Mouse (Mus musculus): ENCODE measurements around the gene Adgrg4. TPM values are rescaled to one million over a fixed set of nuclear protein-coding genes. Genes with fewer than 3 reads are reported as not detected.

Gene Adgrg4
- polyA plus RNA-seq (2014; fragmentation: Nextera tagmentation; extraction: Ambion mirVana) = 0.05 TPM in 1 of 2 replicates, not detected in the other

- ATAC-seq (ENCODE audit: insufficient read depth, low FRiP score, low TSS enrichment) (no peak), DNase-seq (ENCODE audit: low spot score) (no peak)
- WGBS = 88% methylated on average over 2 of the region's 2 CpGs
- Histone ChIP-seq H3K27me3 (ENCODE audit: control insufficient read depth, insufficient read depth, low read length) (no peaks in the 10 kb centered on the region), H3K9me3 (ENCODE audit: control insufficient read depth, low read length) (no peaks in the 10 kb centered on the region), H3K27ac (ENCODE audit: low read depth, low read length) (no peak within 1 kb of the TSS), H3K9ac (ENCODE audit: low read length) (no peak within 1 kb of the TSS), H3K4me2 (ENCODE audit: low read depth) (no peak within 1 kb of the TSS), H3K4me1 (ENCODE audit: control insufficient read depth, insufficient read depth, low read length) (no peaks in the 10 kb centered on the region), H3K4me3 (ENCODE audit: low read depth, low read length) (no peak within 1 kb of the TSS), H3K36me3 (ENCODE audit: control insufficient read depth, insufficient read depth, low read length) (no peaks in the 10 kb centered on the region)
Measured at GRCm38 (mm10) chrX:56869863-56870262, at the start of gene Adgrg4. TSS of gene Adgrg4 (plus strand) at chrX:56870163.

GRCm38 (mm10) chrX:56821765-56822603 lies 48.0 kb upstream of the Adgrg4 start, which contains the start of gene Map7d3:
TSS of gene Map7d3 (minus strand) at chrX:56822326.
- H3K9me3 ChIP-seq (ENCODE audit: control insufficient read depth, low read length) = no peaks in the 10 kb centered on the region
- ATAC-seq (ENCODE audit: insufficient read depth, low FRiP score, low TSS enrichment) = peak; percentile 63
- WGBS = 17% methylated on average over 34 of the region's 35 CpGs

GRCm38 (mm10) chrX:56827492-56827891 lies 42.5 kb upstream of the Adgrg4 start:
- Histone ChIP-seq H3K36me3 (ENCODE audit: control insufficient read depth, insufficient read depth, low read length) (no peaks in the 10 kb centered on the region), H3K4me3 (ENCODE audit: low read depth, low read length) (no peak overlapping the region), H3K4me1 (ENCODE audit: control insufficient read depth, insufficient read depth, low read length) (no peaks in the 10 kb centered on the region), H3K27me3 (ENCODE audit: control insufficient read depth, insufficient read depth, low read length) (no peaks in the 10 kb centered on the region), H3K9ac (ENCODE audit: low read length) (no peak overlapping the region), H3K27ac (ENCODE audit: low read depth, low read length) (no peak overlapping the region), H3K9me3 (ENCODE audit: control insufficient read depth, low read length) (no peaks in the 10 kb centered on the region), H3K4me2 (ENCODE audit: low read depth) (no peak overlapping the region)
- DNase-seq (ENCODE audit: low spot score) (no peak), ATAC-seq (ENCODE audit: insufficient read depth, low FRiP score, low TSS enrichment) (no peak)
- 90% methylated on average over 6 of the region's 6 CpGs for WGBS

More at GRCm38 (mm10) chrX:56821765-56822603, 48.0 kb upstream of the Adgrg4 start, which contains the start of gene Map7d3:
- Histone ChIP-seq H3K9ac (ENCODE audit: low read length) (peak within 1 kb of the TSS; percentile 10; the same call in 1 of the 2 replicates), H3K4me1 (ENCODE audit: control insufficient read depth, insufficient read depth, low read length) (no peaks in the 10 kb centered on the region), H3K27ac (ENCODE audit: low read depth, low read length) (no peak within 1 kb of the TSS), H3K4me2 (ENCODE audit: low read depth) (peak within 1 kb of the TSS; percentile 55), H3K36me3 (ENCODE audit: control insufficient read depth, insufficient read depth, low read length) (no peaks in the 10 kb centered on the region), H3K27me3 (ENCODE audit: control insufficient read depth, insufficient read depth, low read length) (no peaks in the 10 kb centered on the region), H3K4me3 (ENCODE audit: low read depth, low read length) (peak within 1 kb of the TSS; percentile 42)
- peak; percentile 30 for DNase-seq (ENCODE audit: low spot score)

GRCm38 (mm10) chrX:56835842-56836241 lies 34.1 kb upstream of the Adgrg4 start:
- no peak overlapping the region for H3K4me3 ChIP-seq (ENCODE audit: low read depth, low read length)
- no peak overlapping the region for H3K9ac ChIP-seq (ENCODE audit: low read length)
- H3K27ac ChIP-seq (ENCODE audit: low read depth, low read length) = no peak overlapping the region
- no peaks in the 10 kb centered on the region for H3K27me3 ChIP-seq (ENCODE audit: control insufficient read depth, insufficient read depth, low read length)
- ATAC-seq (ENCODE audit: insufficient read depth, low FRiP score, low TSS enrichment) = no peak
- H3K9me3 ChIP-seq (ENCODE audit: control insufficient read depth, low read length) = no peaks in the 10 kb centered on the region
- no peak for DNase-seq (ENCODE audit: low spot score)
- no peaks in the 10 kb centered on the region for H3K4me1 ChIP-seq (ENCODE audit: control insufficient read depth, insufficient read depth, low read length)
- H3K4me2 ChIP-seq (ENCODE audit: low read depth) = no peak overlapping the region
- no peaks in the 10 kb centered on the region for H3K36me3 ChIP-seq (ENCODE audit: control insufficient read depth, insufficient read depth, low read length)
- WGBS = 88% methylated on average over 6 of the region's 6 CpGs

GRCm38 (mm10) chrX:56839369-56839768 lies 30.6 kb upstream of the Adgrg4 start:
- no peaks in the 10 kb centered on the region for H3K4me1 ChIP-seq (ENCODE audit: control insufficient read depth, insufficient read depth, low read length)
- H3K9ac ChIP-seq (ENCODE audit: low read length) = no peak overlapping the region
- no peaks in the 10 kb centered on the region for H3K36me3 ChIP-seq (ENCODE audit: control insufficient read depth, insufficient read depth, low read length)
- DNase-seq (ENCODE audit: low spot score) (no peak), ATAC-seq (ENCODE audit: insufficient read depth, low FRiP score, low TSS enrichment) (no peak)
- no peak overlapping the region for H3K4me2 ChIP-seq (ENCODE audit: low read depth)
- H3K4me3 ChIP-seq (ENCODE audit: low read depth, low read length) = no peak overlapping the region
- no peaks in the 10 kb centered on the region for H3K9me3 ChIP-seq (ENCODE audit: control insufficient read depth, low read length)
- no peaks in the 10 kb centered on the region for H3K27me3 ChIP-seq (ENCODE audit: control insufficient read depth, insufficient read depth, low read length)
- no peak overlapping the region for H3K27ac ChIP-seq (ENCODE audit: low read depth, low read length)

GRCm38 (mm10) chrX:56841255-56841654 lies 28.7 kb upstream of the Adgrg4 start:
- no peaks in the 10 kb centered on the region for H3K36me3 ChIP-seq (ENCODE audit: control insufficient read depth, insufficient read depth, low read length)
- no peak overlapping the region for H3K9ac ChIP-seq (ENCODE audit: low read length)
- H3K4me3 ChIP-seq (ENCODE audit: low read depth, low read length) = no peak overlapping the region
- ATAC-seq (ENCODE audit: insufficient read depth, low FRiP score, low TSS enrichment) (no peak), DNase-seq (ENCODE audit: low spot score) (no peak)
- H3K9me3 ChIP-seq (ENCODE audit: control insufficient read depth, low read length) = no peaks in the 10 kb centered on the region
- H3K27ac ChIP-seq (ENCODE audit: low read depth, low read length) = no peak overlapping the region
- no peak overlapping the region for H3K4me2 ChIP-seq (ENCODE audit: low read depth)
- no peaks in the 10 kb centered on the region for H3K27me3 ChIP-seq (ENCODE audit: control insufficient read depth, insufficient read depth, low read length)
- 73% methylated on average over 5 of the region's 5 CpGs for WGBS
- H3K4me1 ChIP-seq (ENCODE audit: control insufficient read depth, insufficient read depth, low read length) = no peaks in the 10 kb centered on the region

GRCm38 (mm10) chrX:57012891-57013290 lies 142.9 kb downstream of the Adgrg4 start:
- Histone ChIP-seq H3K4me1 (ENCODE audit: control insufficient read depth, insufficient read depth, low read length) (no peaks in the 10 kb centered on the region), H3K27ac (ENCODE audit: low read depth, low read length) (no peak overlapping the region), H3K9me3 (ENCODE audit: control insufficient read depth, low read length) (no peaks in the 10 kb centered on the region), H3K27me3 (ENCODE audit: control insufficient read depth, insufficient read depth, low read length) (no peaks in the 10 kb centered on the region), H3K36me3 (ENCODE audit: control insufficient read depth, insufficient read depth, low read length) (no peaks in the 10 kb centered on the region), H3K4me2 (ENCODE audit: low read depth) (no peak overlapping the region), H3K9ac (ENCODE audit: low read length) (no peak overlapping the region), H3K4me3 (ENCODE audit: low read depth, low read length) (no peak overlapping the region)
- ATAC-seq (ENCODE audit: insufficient read depth, low FRiP score, low TSS enrichment) (no peak), DNase-seq (ENCODE audit: low spot score) (no peak)
- WGBS = 78% methylated on average over 2 of the region's 2 CpGs

GRCm38 (mm10) chrX:57042774-57043173 lies 172.8 kb downstream of the Adgrg4 start, which contains the start of gene Brs3:
TSS of gene Brs3 (plus strand) at chrX:57043074.
- ATAC-seq (ENCODE audit: insufficient read depth, low FRiP score, low TSS enrichment) = no peak
- Histone ChIP-seq H3K27me3 (ENCODE audit: control insufficient read depth, insufficient read depth, low read length) (no peaks in the 10 kb centered on the region), H3K9me3 (ENCODE audit: control insufficient read depth, low read length) (no peaks in the 10 kb centered on the region), H3K27ac (ENCODE audit: low read depth, low read length) (no peak within 1 kb of the TSS), H3K4me2 (ENCODE audit: low read depth) (no peak within 1 kb of the TSS), H3K4me1 (ENCODE audit: control insufficient read depth, insufficient read depth, low read length) (no peaks in the 10 kb centered on the region), H3K4me3 (ENCODE audit: low read depth, low read length) (no peak within 1 kb of the TSS), H3K9ac (ENCODE audit: low read length) (no peak within 1 kb of the TSS), H3K36me3 (ENCODE audit: control insufficient read depth, insufficient read depth, low read length) (no peaks in the 10 kb centered on the region)
- 88% methylated on average over 5 of the region's 5 CpGs for WGBS
- DNase-seq (ENCODE audit: low spot score) = no peak

GRCm38 (mm10) chrX:57043869-57044268 lies 173.9 kb downstream of the Adgrg4 start:
- H3K4me1 ChIP-seq (ENCODE audit: control insufficient read depth, insufficient read depth, low read length) = no peaks in the 10 kb centered on the region
- ATAC-seq (ENCODE audit: insufficient read depth, low FRiP score, low TSS enrichment) = no peak
- no peaks in the 10 kb centered on the region for H3K9me3 ChIP-seq (ENCODE audit: control insufficient read depth, low read length)
- H3K27me3 ChIP-seq (ENCODE audit: control insufficient read depth, insufficient read depth, low read length) = no peaks in the 10 kb centered on the region
- DNase-seq (ENCODE audit: low spot score) = no peak
- H3K4me2 ChIP-seq (ENCODE audit: low read depth) = no peak overlapping the region
- H3K27ac ChIP-seq (ENCODE audit: low read depth, low read length) = no peak overlapping the region
- no peak overlapping the region for H3K9ac ChIP-seq (ENCODE audit: low read length)
- H3K4me3 ChIP-seq (ENCODE audit: low read depth, low read length) = no peak overlapping the region
- WGBS = 87% methylated on average over 6 of the region's 6 CpGs
- H3K36me3 ChIP-seq (ENCODE audit: control insufficient read depth, insufficient read depth, low read length) = no peaks in the 10 kb centered on the region
